In genomic region chr4:135273307-135273682, GRCm38 (mm10) we compare ENCODE assay signal across 8 mouse cellular contexts. TPM values are rescaled to one million over a fixed set of nuclear protein-coding genes. Genes with fewer than 3 reads are reported as not detected.
DNase-seq lines count a peak whose midpoint lies in the region; ATAC-seq and TF ChIP-seq lines count a peak whose summit lies in the region.

No protein-coding gene starts in this region.

- H3K27me3 ChIP-seq in heart, embryonic 10.5 days (ENCODE audit: insufficient read depth, poor library complexity, severe bottlenecking) = no peaks in the 10 kb centered on the region
- H3K27me3 ChIP-seq in intestine, embryonic 16.5 days (replicated peaks; ENCODE audit: control insufficient read depth, insufficient read depth, low read length) = no peaks in the 10 kb centered on the region
- no peaks in the 10 kb centered on the region for H3K27me3 ChIP-seq in liver, postnatal 0 days (ENCODE audit: insufficient read depth, low read length)
- H3K27me3 ChIP-seq in stomach, embryonic 14.5 days (ENCODE audit: control insufficient read depth, insufficient read depth, low read length) = no peaks in the 10 kb centered on the region

- H3K27ac ChIP-seq in heart, embryonic 10.5 days = peak overlapping the region; percentile 99
- peak overlapping the region; percentile 55 for H3K27ac ChIP-seq in cortical plate, adult 2 months (ENCODE audit: insufficient read depth, low read length)
- peak overlapping the region; percentile 68 for H3K27ac ChIP-seq in intestine, embryonic 16.5 days (ENCODE audit: low read length)
- peak overlapping the region; percentile 85 for H3K27ac ChIP-seq in liver, postnatal 0 days (ENCODE audit: low read depth)
- H3K27ac ChIP-seq in stomach, embryonic 14.5 days (ENCODE audit: low read length) = no peak overlapping the region

- peaks cover 15% of the 10 kb centered on the region for H3K36me3 ChIP-seq in heart, embryonic 10.5 days
- H3K36me3 ChIP-seq in intestine, embryonic 16.5 days (ENCODE audit: control insufficient read depth, insufficient read depth, low read length) = no peaks in the 10 kb centered on the region
- peaks cover 6% of the 10 kb centered on the region; the same call in 1 of the 2 replicates for H3K36me3 ChIP-seq in liver, postnatal 0 days (replicated peaks; ENCODE audit: insufficient read depth, low read length)
- H3K36me3 ChIP-seq in stomach, embryonic 14.5 days (ENCODE audit: control insufficient read depth, insufficient read depth, low read length) = no peaks in the 10 kb centered on the region

- WGBS in heart, embryonic 10.5 days = 3% methylated on average over 17 of the region's 17 CpGs
- 5% methylated on average over 17 of the region's 17 CpGs for WGBS in intestine, embryonic 16.5 days
- 6% methylated on average over 17 of the region's 17 CpGs for WGBS in liver, postnatal 0 days (ENCODE audit: insufficient replicate concordance)
- 5% methylated on average over 17 of the region's 17 CpGs for WGBS in stomach, embryonic 14.5 days

- H3K4me2 ChIP-seq in intestine, embryonic 16.5 days (ENCODE audit: low read depth, low read length) = peak overlapping the region; percentile 55
- peak overlapping the region; percentile 85 for H3K4me2 ChIP-seq in liver, postnatal 0 days (ENCODE audit: low read depth, low read length)
- peak overlapping the region; percentile 46 for H3K4me2 ChIP-seq in stomach, embryonic 14.5 days (replicated peaks; ENCODE audit: low read depth, low read length)

- no peak for TF ChIP-seq CTCF in cortical plate, adult 2 months (IDR thresholded peaks at IDR 0.05; ENCODE audit: extremely low read depth, insufficient read depth, low read length)
- TF ChIP-seq CTCF in liver, postnatal 0 days (IDR thresholded peaks at IDR 0.05; ENCODE audit: low read depth) = no peak

- no peak for TF ChIP-seq POLR2A in cortical plate, adult 2 months (IDR thresholded peaks at IDR 0.05; ENCODE audit: extremely low read depth, insufficient read depth, low read length)

- no peak for TF ChIP-seq EP300 in liver, postnatal 0 days (IDR thresholded peaks at IDR 0.05; ENCODE audit: low read depth)

- peak overlapping the region; percentile 57 for H3K9ac ChIP-seq in intestine, embryonic 16.5 days (ENCODE audit: low read depth, low read length)
- H3K9ac ChIP-seq in liver, postnatal 0 days (replicated peaks) = peak overlapping the region; percentile 66
- 0 out of 2 replicates have a peak overlapping the region, but pooled peaks have one; percentile 8 for H3K9ac ChIP-seq in stomach, embryonic 14.5 days (replicated peaks; ENCODE audit: low read depth, low read length)

- peaks cover 52% of the 10 kb centered on the region for H3K4me1 ChIP-seq in heart, embryonic 10.5 days
- H3K4me1 ChIP-seq in cortical plate, adult 2 months (ENCODE audit: control insufficient read depth, insufficient read depth, low read length) = no peaks in the 10 kb centered on the region
- peaks cover 35% of the 10 kb centered on the region for H3K4me1 ChIP-seq in intestine, embryonic 16.5 days (ENCODE audit: control insufficient read depth, insufficient read depth, low read length)
- peaks cover 38% of the 10 kb centered on the region for H3K4me1 ChIP-seq in liver, postnatal 0 days (ENCODE audit: insufficient read depth)
- H3K4me1 ChIP-seq in stomach, embryonic 14.5 days (ENCODE audit: control insufficient read depth, insufficient read depth, low read length) = peaks cover 18% of the 10 kb centered on the region

- H3K4me3 ChIP-seq in heart, embryonic 10.5 days = peak overlapping the region; percentile 96
- H3K4me3 ChIP-seq in cortical plate, adult 2 months (ENCODE audit: insufficient read depth, low read length) = peak overlapping the region; percentile 14; the same call in 1 of the 2 replicates
- H3K4me3 ChIP-seq in intestine, embryonic 16.5 days (ENCODE audit: low read length) = peak overlapping the region; percentile 46
- peak overlapping the region; percentile 44 for H3K4me3 ChIP-seq in liver, postnatal 0 days (ENCODE audit: low read depth, low read length)
- peak overlapping the region; percentile 20 for H3K4me3 ChIP-seq in stomach, embryonic 14.5 days (ENCODE audit: low read depth, low read length)

- ATAC-seq in intestine, embryonic 16.5 days = peak; percentile 44
- no peak for ATAC-seq in liver, postnatal 0 days
- no peak for ATAC-seq in stomach, embryonic 14.5 days (ENCODE audit: insufficient number of reproducible peaks, insufficient read depth, low FRiP score, low read depth)
- ATAC-seq in monocyte, adult 5-6 weeks (replicated peaks; ENCODE audit: insufficient number of reproducible peaks, low FRiP score, low TSS enrichment, poor library complexity, severe bottlenecking) = no peak

- no peak for DNase-seq in heart, embryonic 10.5 days (ENCODE audit: low spot score)
- DNase-seq in heart, postnatal 4 days = no peak
- DNase-seq in liver, postnatal 0 days = peak; percentile 49
- DNase-seq in adipocyte (ENCODE audit: low spot score) = no peak

- H3K9me3 ChIP-seq in heart, embryonic 10.5 days = no peaks in the 10 kb centered on the region
- H3K9me3 ChIP-seq in intestine, embryonic 16.5 days (ENCODE audit: control insufficient read depth, low read length) = no peaks in the 10 kb centered on the region
- H3K9me3 ChIP-seq in liver, postnatal 0 days (ENCODE audit: low read length) = no peaks in the 10 kb centered on the region
- H3K9me3 ChIP-seq in stomach, embryonic 14.5 days (ENCODE audit: control insufficient read depth, low read depth, low read length) = no peaks in the 10 kb centered on the region

RNA-seq across cellular contexts. Expression of gene Clic4, which starts 0.7 kb away (rescaled TPM):
- polyA plus RNA-seq in heart, embryonic 10.5 days (2016; fragmentation: Nextera tagmentation; extraction: Ambion mirVana) = 263 and 343 TPM in 2 replicates
- 100 to 1,000 TPM; 313 to 318 TPM for total RNA-seq in heart, postnatal 4 days (2021)
- 54.0 and 65.8 TPM in 2 replicates for polyA plus RNA-seq in cortical plate, adult 2 months (2012; rRNA removed)
- polyA plus RNA-seq in intestine, embryonic 16.5 days (2015; fragmentation: Nextera tagmentation; extraction: Ambion mirVana) = 107 and 109 TPM in 2 replicates
- polyA plus RNA-seq in liver, postnatal 0 days (2015; fragmentation: Nextera tagmentation; extraction: Ambion mirVana) = 52.2 and 64.6 TPM in 2 replicates
- 95.3 and 102 TPM in 2 replicates for polyA plus RNA-seq in stomach, embryonic 14.5 days (2014; fragmentation: Nextera tagmentation; extraction: Ambion mirVana)
- total RNA-seq in monocyte, adult 5-6 weeks (2017) = 39.4 to 61.3 TPM (median 41.0 TPM) in 3 replicates

Comparison
In these comparisons a context has a peak if more than half of its experiments do, and no peak if none do; other contexts are left out.
1. H3K4me3 ChIP-seq: peak in every context shown above with its lines; median percentile 96 in heart, embryonic 10.5 days; 46 in intestine, embryonic 16.5 days; 44 in liver, postnatal 0 days; 20 in stomach, embryonic 14.5 days; 14 in cortical plate, adult 2 months.
2. H3K9ac ChIP-seq: peak in every context shown above with its lines; median percentile 66 in liver, postnatal 0 days; 57 in intestine, embryonic 16.5 days; 8 in stomach, embryonic 14.5 days.